Mouse (Mus musculus) layer of hippocampus, adult 9-11 months (tissue): ENCODE measurements around the gene Pard6b.

Experiments used
- DNase-seq: peaks from one replicate; pipeline ENCODE4 v3.0.0; 2022

The Pard6b gene

DNA sequence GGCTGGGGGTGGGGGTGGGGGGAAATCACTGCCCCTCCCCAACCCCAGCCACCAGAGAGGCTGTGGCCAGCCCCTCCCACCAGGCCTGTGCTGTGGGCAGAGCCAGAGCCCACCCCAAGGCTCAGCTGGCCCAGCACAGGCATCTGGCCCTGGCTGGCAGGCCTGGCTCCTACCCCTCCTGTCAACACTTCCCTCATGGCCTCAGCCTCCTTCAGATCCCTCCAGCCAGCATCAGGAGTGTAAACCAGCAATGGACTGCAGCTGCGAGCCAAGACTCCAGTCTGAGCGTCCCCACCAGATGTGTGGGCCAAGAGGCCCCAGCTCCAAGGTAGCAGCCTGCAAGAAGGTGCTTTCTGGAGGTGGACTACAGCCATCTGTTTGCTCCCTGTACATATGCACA lies 64.6 kb downstream of the Pard6b start:
- no peak for DNase-seq

DNA sequence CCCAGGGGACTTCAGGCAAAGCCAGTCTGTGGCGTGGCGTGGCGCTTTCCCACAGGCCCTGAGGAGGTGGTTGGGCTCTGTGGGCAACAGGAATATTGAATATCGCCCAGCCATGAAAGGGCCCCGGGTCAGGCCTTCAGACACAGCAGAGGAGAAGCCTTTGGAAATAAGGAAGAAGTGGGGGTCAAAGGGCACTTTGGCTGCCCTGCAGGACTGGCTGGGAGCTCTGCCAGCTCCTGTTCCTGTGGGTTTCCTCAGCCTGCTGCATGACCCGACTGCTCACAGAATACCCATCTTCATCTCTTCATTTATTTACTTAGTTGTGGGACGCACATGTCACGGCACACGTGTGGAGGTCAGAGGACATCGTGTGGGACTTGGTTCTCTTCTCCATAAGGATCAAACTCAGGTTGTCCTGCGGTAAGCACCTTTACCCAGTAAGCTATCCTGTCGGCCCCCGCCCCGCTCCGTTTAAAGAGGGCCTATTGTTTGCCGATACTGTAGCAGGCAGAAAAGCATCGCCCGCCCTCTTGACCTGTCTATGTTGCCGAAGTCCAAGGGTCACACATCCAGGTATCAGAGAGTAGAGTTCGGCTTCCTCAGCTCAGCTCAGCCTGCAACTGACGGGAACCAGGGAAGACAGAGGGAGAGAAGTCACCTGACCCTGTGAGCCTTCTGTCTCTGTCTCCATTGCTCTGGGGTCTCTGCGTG lies 67.1 kb downstream of the Pard6b start:
- DNase-seq, result no peak

GRCm38 (mm10) chr2:168149241-168149640 lies 68.4 kb downstream of the Pard6b start:
- no peak for DNase-seq
